Mouse (Mus musculus) layer of hippocampus, adult 11-12 months (tissue): ENCODE measurements around the gene Clptm1.

ENCODE experiments used
- DNase-seq: peaks from one replicate; pipeline ENCODE4 v3.0.0; 2022; ENCODE audit warnings: low spot score

Clptm1 gene

DNA sequence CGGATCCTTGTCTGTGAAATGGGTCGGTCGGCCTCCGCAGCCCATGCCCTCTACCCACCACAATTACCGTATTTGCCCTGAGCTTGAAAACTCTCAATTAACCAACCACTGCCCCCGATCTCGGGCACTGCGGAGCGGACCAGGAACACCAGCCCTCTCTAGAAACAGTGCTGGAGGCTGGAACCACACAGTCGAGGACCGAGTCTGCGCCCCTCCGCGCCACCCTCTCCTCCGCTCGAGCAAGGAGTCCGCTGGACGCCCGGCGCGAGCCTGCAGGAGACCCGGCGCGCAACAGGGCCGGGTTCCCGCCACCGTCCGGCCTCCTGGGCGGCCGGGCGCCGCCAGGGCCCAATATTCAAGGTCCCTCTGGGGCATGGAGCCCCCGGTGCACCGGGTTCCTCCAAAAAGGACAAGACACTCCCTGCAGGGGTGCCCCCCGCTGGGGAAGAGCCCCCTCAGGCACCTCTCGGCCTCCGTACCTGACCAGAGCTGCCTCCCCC is 328 bp downstream of the Clptm1 start:
- peak; percentile 31 for DNase-seq

DNA sequence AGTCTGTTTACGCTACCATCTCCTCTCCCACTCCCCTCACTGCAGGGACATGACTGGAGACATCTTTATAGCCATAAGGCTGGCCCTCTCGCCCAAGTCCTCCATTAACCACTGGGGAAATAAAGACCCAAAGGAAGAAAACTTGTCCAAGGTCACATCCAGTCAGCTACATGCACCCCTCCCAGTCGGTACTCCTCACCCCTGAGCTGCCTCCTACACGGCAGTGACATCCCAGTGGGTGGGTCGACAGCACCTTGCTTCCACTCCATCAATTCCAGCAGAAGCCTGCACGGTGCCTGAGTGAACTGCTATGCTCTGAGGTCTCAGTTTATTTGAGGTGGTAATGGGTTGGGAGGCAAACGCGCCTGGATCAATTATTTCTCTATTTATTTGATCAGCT is 893 bp downstream of the Clptm1 start:
- DNase-seq = no peak

DNA sequence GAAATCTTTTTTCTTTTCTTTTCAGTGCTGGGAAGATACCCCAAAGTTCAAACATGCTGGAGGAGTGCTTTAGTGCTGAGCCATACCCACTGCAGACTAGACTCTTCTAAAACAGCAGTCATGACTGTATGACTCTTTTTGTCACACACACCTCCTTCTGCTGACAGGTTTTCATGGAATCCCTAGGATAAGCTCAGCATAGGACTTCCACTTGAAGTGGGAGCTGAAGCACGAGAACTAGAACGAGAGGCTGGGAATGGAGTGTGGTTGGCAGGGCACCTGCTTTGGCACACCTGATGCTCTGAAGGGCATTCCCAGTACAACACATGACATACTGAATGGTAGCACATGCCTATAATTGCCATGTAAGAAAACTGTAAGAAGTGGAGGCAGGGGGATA is 12.2 kb downstream of the Clptm1 start:
- no peak for DNase-seq

DNA sequence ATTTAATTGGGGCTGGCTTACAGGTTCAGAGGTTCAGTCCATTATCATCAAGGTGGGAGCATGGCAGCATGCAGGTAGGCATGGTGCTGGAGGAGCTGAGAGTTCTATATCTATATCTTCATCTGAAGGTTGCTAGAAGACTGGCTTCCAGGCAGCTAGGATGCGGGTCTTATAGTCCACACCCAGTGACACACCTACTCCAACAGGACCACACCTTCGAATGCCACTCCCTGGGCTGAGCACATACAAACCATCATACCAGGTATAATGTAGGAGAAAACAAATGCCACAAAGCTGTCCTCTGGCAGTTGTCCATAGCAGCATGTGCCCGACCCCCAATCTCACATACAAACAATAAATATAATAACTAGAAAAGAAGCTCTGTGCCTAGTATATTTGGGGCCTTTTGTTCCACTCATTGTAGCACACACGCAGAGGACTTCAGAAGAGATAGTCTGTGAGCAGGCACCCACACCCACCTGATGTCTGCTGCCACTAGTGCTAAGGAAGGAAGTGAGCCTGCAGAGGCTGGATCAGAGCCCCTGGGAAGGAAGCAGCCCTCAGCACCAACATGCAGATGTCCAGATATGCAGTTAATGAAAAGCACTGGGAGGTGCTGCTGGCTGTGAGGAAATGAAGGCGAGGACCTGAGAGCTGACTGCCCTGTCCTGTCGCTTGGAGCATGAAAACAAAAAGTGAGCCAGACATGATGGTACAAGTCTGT is 13.6 kb downstream of the Clptm1 start:
- DNase-seq = no peak

DNA sequence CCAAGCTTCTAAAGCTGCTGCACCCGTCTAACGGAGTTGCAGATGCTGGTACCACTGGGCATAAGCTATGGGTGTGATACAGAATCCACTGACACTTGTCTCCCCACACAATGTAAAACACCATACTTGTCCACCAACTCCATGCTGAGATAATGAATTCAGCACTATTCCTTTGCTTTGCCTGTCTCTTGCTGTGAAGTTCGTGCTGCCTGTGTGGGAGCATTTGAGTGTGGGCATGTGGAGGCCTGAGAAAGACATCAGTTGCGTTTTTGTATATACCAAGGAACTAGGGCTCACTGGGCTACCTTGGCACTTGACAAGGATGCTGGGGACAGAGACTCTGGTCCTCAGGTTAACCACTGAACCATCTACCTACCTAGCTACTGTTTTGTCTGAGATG is 23.6 kb downstream of the Clptm1 start:
- no peak for DNase-seq

DNA sequence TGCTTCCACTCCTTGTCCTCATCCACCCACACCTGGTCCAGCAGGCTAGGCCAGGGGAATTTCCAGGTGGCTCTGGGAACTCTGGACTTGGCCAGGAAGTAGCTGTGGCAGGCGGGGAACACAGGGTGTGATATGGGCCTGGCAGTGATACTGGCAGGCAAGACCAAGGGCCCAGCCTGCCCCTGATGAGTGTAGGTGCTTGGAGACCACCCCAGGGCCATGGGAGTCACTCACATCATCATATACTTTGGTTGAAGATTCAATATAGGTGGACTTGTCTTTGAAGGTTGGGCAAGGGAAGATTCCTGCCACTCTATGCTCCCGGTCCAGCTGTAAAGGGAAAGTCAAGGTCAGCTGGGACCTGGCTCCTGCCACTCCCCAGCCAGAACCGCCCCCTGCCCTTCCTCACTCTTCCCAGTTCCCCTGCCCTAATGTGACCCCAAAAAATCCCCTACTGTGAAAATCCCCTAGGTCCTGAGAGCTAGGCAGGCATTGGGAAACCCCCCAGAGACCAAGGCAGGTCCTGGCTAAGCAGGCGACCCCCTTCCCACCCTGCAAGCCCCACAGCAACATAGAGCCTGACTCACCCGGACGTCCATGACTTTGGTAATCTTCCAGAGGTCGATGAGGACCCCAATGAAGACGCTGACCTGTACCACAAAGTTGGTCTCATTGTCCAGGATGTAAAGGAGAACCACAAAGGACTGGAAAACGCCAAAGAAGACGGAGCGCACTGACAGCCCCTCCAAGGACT is 29.6 kb downstream of the Clptm1 start:
- no peak for DNase-seq

DNA sequence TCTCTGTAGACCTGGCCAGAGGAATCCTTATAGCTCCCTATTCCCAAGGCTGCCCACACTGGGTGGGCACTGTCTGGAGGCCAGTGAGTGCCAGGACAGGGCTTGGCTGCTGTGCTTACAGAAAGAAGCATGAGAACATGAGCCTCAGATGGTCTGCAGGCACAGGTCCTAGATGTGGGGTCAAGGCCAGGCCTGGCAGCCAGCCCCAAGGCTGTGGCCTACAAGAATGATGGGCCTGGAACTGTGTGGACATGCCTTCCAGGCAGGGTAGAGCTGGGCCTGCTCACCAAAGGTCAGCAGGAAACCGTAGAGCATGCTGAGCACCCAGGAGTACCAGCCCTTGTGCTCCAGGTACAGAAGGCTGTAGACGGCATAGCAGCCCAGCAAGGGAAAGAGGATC is 30.2 kb downstream of the Clptm1 start:
- no peak for DNase-seq

DNA sequence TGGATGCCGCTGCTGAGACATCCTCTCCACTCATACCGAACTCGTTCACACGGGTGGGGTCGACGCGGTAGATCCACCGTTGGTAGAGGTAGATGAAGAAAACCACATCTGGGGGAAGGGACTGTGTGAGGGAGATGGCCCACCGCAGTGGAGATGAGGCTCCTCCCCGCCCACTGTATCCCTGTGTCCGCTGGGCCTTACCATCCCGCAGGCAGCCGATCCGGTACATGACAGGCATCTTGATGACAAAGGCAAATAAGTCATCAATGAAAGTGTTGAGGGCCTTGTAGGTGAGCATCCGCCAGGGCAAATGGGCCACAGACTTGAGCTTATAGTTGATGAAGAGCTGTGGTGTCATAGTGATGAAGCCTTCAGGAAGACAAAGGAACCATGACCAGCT is 31.0 kb downstream of the Clptm1 start:
- DNase-seq = no peak

DNA sequence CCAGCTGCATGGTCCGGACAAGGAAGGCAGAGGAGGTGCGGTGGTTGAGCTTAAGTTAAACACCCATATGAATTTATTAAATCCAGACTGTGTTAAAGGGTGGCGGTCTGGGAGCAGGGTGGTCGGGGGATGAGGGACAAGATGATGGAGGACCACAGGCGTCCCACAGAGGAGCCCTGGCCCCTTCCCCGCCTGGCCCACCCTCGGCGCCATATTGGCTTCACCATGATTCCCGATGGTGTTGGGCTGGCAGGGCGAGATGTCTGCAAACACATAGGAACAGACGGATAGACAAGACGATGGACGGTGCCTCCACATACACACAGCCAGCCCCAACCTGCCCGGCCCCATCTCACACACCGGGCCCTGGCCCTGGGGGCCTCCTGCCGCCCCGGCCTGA is 31.6 kb downstream of the Clptm1 start:
- no peak for DNase-seq

DNA sequence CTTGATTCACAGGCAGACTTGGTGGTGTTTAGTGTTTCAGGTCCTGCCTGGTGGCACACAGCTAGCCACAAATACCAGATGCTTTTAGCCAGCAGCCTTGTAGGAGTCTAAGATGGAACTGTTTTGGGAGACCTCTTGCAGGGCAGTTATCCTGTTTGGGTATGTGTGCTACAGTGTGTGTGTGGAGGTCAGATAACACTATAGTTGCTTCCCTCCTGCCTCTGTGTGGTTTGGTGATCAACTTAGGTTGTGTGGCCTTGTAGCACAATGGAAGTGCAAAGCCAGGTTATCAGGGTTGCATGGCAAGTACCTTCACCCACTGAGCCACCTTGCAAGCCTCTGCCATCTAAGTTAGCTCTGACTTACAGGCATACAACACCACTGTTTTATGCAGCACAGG is 32.1 kb downstream of the Clptm1 start:
- no peak for DNase-seq

DNA sequence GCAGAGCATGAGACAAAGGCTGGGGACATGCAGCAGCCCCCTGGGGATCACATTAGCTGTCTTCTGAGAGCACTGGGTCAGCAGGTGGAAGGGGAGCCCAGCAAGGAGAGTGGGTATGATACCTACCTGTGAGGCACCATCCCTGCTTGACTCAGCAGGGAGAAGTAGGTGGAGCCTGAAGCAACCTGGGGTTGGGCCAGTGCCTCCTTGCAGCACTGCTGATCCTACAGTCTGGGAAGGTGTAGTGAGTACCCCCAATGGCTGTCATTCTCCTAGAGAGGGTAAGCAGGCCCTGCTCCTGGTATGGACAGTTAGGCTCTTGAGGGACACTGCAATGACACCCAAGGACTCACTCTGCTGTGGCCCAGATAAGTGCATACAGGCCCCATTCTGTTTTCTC is 32.6 kb downstream of the Clptm1 start:
- no peak for DNase-seq

DNA sequence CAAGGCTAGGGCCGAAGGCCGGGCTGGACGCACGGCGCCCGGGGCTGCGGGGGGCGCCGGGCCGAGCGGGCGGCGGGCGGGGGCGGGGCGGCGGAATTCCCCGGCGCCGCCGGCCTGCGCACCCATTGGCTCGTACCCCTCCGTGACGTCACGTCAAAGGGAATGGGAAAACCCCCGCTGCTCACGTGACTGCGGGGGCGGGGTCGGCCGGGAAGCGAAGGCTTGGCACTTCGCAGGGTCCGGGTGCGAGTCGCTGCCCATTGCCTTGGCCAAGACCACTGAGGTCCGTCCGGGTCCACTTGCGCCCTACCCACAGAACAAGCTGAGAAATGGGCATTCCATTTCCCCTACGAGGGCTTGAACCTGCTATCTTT is 35.5 kb downstream of the Clptm1 start, which contains the start of gene Relb:
Gene Relb, minus strand, starts transcription at position 78 of the 374 bp plus-strand sequence.
- peak; percentile 93 for DNase-seq

DNA sequence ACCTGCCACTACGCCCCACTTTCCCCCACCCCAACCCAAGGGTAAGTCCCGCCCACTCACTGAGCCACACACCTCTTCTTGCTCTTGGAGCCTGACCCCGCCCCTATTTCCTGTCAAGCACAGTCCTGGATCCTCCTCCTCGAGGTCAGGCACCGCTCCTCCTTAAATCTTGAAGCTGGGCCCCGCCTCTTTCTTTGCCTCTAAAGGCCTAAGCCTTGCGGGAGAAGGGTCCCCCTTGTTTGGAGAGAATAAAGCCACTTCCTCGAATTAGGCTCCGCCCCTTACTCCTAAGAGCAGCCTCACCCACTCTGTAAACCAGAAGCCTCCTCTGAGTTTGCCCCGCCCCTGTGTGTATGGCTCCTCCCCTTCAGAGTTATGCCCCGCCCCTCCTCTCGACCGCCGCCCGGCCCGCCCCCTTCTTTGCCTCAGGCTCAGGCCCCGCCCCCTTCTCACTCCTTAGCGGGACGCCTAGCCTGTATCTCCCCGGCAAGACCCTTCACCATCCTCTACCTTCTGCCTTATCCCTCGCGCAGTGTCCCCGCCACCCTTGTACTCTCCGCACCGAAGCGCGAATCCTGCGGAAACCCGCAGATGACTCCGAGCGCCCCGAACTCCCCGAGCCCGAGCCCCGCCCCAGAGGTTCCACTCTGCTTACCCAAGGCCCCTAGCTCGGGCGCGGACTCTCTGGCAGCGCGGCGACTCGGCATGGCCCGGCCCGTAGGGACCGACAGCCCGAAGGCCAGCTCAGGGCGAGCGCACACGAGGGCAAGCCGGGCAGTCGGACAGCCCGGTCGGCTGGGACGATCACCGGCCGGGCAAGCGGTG is 36.1 kb downstream of the Clptm1 start:
- DNase-seq = peak; percentile 91

DNA sequence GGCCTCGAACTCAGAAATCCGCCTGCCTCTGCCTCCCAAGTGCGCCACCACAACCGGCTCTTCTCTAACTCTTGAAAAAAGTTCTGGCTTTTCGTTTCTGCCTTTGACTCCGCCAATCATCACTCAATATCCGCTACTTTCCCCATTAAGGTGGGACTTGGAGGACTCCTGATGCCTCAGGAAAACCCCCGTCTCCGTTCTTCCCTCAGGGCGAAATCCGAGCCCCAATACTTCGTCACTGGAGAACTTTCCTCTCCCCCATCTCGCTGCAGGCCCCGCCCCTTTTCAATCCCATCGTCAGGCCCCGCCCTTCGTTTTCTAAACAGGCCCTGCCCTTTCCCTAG is 36.7 kb downstream of the Clptm1 start:
- DNase-seq = no peak

DNA sequence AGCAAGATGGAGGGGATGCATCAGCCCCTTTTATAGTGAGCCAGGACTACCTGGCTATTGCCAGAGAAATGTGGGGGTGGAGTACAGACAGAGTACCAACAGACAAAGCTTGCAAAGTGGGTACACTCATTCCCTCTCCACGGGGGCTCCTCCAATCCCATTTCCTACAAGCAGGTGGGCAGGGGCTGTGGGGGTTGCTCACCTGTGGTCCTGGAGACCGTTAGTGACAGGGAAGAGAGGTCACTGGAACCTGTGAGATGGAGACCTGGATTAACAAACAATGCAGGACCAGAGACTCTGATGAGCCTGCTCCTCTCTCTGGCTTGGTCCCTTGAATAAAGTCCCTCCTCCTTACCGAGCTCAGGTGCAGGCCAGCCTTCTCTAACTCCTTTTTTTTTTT is 37.1 kb downstream of the Clptm1 start:
- DNase-seq = no peak

DNA sequence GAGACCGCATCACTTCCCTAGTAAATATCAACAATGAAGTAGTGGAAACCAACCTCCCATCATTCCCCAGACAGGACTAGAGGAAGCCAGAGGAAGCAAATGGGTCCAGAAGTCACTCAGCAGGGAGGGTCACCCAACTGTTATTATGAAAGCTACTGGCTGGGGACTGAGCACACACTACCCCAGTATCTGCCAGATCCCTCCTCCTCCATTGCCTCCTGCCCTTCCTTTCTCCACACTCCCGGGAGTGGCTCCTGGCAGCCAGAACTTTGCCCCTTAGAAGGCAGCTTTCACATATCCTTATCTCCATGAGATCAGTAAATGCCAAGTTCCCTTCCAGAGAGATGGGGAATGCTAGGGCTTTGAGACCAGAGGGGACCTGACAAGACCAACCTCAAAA is 41.4 kb downstream of the Clptm1 start:
- DNase-seq = no peak

DNA sequence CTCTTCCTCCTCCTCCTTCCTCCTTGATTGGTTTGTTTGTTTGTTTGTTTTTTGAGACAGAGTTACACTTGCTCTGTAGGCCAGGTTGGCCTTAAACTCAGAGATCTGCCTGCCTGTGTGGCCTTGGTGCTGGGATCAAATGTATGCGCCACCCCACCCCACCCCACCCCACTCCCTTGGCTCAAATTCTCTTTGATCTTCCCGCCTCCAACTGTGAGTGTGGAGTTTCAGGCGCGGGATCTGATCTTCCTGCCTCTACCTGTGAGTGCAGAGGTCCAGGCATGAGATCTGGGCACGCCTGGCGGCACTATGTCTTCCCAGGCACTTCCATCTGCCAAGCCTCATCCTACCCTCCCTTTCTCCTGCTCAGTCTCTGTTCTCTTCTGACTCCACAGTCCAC is 42.6 kb downstream of the Clptm1 start:
- no peak for DNase-seq

DNA sequence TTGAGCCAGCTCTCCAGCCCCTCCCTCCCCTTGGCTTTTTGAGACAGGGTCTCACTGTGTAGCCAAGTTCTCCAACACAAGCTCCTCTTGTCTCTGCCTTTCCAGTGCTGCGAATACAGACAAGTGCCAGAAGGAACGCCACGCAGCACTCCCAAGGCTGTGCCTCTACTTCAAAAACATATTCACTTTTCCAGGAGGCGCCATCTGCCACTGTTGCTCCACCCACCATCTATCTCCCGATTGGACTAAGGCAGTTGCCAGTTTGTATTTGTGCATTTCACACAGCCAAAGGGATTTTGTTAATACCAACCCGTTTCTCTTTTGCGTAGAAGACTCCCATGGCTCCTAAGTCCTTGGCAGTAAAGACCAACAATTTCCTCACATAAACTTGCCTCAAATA is 44.0 kb downstream of the Clptm1 start:
- peak; percentile 68 for DNase-seq

DNA sequence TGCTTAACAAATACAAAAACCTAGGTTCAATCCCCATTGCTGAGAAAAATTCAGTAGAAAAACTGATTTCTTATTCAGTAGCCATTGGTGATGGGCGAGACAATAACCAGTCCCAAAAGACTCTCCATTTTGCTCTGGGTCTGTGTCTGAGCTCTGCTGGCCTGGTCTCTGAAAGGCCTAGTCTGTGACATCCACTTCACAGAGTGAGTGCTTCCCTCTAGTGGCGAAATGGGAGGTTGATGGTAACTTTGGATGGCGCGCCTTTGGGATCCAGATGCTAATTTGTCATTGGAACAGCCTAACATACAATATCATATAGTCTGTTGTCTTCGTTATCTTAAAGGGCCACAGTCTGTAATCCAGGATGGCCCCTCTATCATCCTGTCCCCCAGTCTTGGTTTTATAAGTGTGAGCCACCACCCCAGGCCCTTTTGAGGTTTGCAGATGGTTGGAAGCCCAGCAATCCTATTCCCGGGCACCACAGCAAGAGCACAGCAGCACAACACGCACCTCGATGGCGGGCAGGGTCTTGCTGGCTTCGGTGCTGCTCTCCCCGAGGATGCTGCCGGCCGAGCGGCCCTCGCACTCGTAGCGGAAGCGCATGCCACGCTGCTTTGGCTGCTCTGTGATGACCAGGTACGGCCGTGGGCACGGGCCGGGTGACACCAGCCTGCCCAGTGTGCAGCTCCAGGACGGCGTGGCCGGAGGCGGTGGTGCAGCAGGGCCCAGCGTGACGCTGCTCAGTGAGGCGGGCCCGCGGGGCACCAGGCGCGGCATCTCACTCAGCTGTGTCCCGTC is 45.6 kb downstream of the Clptm1 start:
- peak; percentile 88 for DNase-seq

DNA sequence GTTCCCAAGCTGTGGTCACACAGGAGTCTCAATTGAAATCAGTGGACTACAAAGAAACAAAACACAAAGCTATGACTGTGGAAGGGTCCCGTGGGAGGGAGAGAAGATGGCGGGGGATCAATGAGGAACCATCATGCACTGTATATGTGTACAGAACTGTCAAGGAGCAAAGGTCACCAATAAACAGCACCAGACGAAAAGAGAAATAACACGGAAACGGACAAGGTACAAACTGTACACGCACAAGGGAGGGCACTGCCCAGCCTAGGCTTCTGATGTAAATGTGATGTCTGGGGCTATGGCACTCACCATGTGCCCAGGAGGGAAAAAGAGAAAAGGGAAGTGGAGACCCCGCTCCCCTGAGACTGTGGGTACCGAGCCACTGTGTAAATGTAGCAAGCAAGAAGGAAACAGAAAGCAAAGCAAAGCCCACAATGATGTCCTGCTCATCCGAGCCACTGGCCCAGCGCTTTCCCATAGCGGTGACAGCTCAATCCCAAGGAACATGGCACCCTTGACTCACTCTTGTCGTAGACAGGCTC is 49.7 kb downstream of the Clptm1 start:
- no peak for DNase-seq

DNA sequence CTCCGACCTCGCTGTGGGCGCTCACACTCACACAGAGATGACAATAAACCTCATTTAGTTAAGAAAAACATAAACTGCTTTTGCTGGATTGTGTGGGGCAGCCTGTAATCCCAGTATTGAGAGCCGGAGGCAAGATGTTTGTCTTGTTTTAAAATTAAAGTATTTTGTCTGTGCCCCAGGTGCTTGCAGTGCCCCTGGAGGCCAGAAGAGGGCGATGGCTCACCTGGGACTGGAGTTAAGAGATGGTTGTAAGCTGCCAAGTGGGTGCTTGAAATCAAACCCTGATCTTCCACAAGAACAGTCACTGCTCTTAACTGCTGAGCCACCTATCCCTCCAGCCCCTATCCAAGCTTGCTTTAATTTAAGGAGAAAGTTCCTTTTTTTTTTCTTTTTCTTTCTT is 53.9 kb downstream of the Clptm1 start:
- no peak for DNase-seq
